Mouse (Mus musculus) midbrain, embryonic 16.5 days (tissue): ENCODE data around the gene Zfp697. TPM values are rescaled to one million over a fixed set of nuclear protein-coding genes. Genes with fewer than 3 reads are reported as not detected.

Experiments
- ATAC-seq: fragments of 200-750 bp; cut with Nextera tagmentation; 2 replicates; pipeline ENCODE4 v1.8.0; 2017; ENCODE audit warnings: moderate TSS enrichment
- H3K27ac ChIP-seq: fragments of 300-500 bp; sonication (generic); 2 replicates; pipeline ENCODE4 v1.5.1; 2014; ENCODE audit warnings: mild to moderate bottlenecking, low read length, mixed read lengths
- H3K27me3 ChIP-seq: fragments of 300-500 bp; sonication (generic); 2 replicates; pipeline ENCODE4 v1.6.1; 2014; ENCODE audit warnings: low read depth, low read length, mixed read lengths; ENCODE audit not compliant: control insufficient read depth, insufficient read depth
- H3K36me3 ChIP-seq: fragments of 300-500 bp; sonication (generic); 2 replicates; pipeline ENCODE4 v1.6.1; 2014; ENCODE audit warnings: mild to moderate bottlenecking, low read length, moderate library complexity, mixed read lengths; ENCODE audit not compliant: control insufficient read depth, insufficient read depth
- H3K4me1 ChIP-seq: fragments of 300-500 bp; sonication (generic); 2 replicates; pipeline ENCODE4 v1.6.1; 2014; ENCODE audit warnings: mild to moderate bottlenecking, low read length, mixed read lengths; ENCODE audit not compliant: control insufficient read depth, insufficient read depth
- H3K4me2 ChIP-seq: fragments of 300-500 bp; sonication (generic); 2 replicates; pipeline ENCODE4 v1.6.1; 2014; ENCODE audit warnings: mild to moderate bottlenecking, low read length, mixed read lengths
- H3K4me3 ChIP-seq: fragments of 300-500 bp; sonication (generic); 2 replicates; pipeline ENCODE4 v1.5.1; 2014; ENCODE audit warnings: low read depth, mild to moderate bottlenecking, low read length, moderate library complexity, mixed read lengths
- H3K9ac ChIP-seq: fragments of 300-500 bp; sonication (generic); 2 replicates; pipeline ENCODE4 v1.6.1; 2014; ENCODE audit warnings: low read depth, low read length, mixed read lengths
- H3K9me3 ChIP-seq: fragments of 300-500 bp; sonication (generic); replicated peaks from 2 replicates; pipeline ENCODE4 v1.6.1; 2014; ENCODE audit warnings: mild to moderate bottlenecking, low read length, mixed read lengths; ENCODE audit not compliant: control insufficient read depth, poor library complexity, severe bottlenecking
- WGBS: fragments of 180-500 bp; shearing (Covaris S2); extraction: QIAGEN DNeasy Blood & Tissue Kit; methylation state at CpG from one replicate; pipeline ENCODE4 v1.1.7; 2014; 5-methylcytosine and 5-hydroxymethylcytosine counted together
- polyA plus RNA-seq: library from polyadenylated mRNA; unstranded; fragments of >200 nt; fragmentation: Nextera tagmentation; extraction: Ambion mirVana; gene quantifications from 2 replicates; pipeline ENCODE4 v1.2.1, GENCODE M21; 2015

Zfp697 gene
- polyA plus RNA-seq, 1 experiment from 2014 or later: 17.7 TPM

DNA sequence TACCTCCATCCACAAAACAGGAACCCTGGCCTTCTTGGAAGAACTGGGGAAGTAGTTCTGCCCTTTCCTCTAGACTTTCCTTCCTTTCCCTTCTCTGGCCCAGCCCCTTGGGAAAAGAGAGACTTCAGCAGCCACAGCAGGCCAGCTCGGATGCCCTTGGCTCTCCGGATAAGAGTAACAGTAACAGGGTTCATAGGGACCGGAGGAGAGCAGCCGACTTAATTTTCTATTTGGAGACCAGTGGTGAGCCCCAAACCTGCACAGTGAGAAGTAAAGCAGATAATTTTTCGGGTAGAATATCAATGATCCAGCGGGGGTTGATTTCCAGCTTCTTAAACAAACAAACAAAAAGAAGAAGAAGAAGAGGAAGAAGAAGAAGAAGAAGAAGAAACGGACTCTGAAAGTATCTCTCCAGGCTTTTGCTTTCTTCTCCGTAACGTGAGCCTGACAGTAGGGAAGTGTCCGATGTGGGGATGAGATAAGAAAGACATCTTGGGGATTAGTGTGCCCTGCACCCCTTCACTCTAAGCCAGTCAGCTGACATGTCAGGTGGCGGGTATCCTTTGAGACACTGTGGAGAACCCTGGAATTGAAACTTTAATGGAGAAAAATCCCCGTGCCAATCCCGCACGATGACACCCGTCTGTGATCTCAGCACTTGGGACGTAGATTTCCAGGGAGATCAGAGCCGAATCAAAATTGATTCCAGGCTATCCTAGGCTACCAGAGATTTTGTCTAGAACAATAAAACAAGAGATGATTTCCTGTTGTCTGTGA is 41.3 kb upstream of the Zfp697 start:
- Histone ChIP-seq H3K27me3 (no peaks in the 10 kb centered on the region), H3K36me3 (no peaks in the 10 kb centered on the region), H3K9me3 (no peaks in the 10 kb centered on the region), H3K4me2 (no peak overlapping the region), H3K4me1 (peaks cover 22% of the 10 kb centered on the region), H3K9ac (no peak overlapping the region), H3K4me3 (no peak overlapping the region), H3K27ac (no peak overlapping the region)
- 86% methylated on average over 17 of the region's 17 CpGs for WGBS
- no peak for ATAC-seq

DNA sequence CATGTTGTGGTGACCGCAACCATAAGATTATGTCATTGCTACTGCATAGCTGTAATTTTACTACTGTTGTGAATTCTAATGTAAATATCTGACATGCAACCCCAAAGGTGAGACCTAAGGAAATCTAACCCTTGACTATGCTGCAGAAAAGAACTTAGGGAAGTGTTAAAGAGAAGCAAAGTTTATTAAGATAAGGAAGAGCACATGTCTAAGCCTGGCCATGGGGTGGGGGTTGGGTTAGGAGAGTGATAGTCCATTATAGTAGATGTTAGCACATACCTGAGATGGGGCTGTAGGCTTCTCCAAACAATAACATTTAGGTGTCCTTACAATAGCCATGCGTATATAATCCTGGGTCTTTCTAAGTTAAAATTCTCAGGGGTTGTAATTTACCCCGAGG is 39.0 kb upstream of the Zfp697 start:
- no peak for ATAC-seq
- Histone ChIP-seq H3K4me3 (no peak overlapping the region), H3K4me1 (peaks cover 12% of the 10 kb centered on the region), H3K36me3 (no peaks in the 10 kb centered on the region), H3K9me3 (no peaks in the 10 kb centered on the region), H3K27ac (no peak overlapping the region), H3K27me3 (no peaks in the 10 kb centered on the region), H3K9ac (no peak overlapping the region), H3K4me2 (no peak overlapping the region)
- WGBS: 94% methylated on average over 3 of the region's 3 CpGs

DNA sequence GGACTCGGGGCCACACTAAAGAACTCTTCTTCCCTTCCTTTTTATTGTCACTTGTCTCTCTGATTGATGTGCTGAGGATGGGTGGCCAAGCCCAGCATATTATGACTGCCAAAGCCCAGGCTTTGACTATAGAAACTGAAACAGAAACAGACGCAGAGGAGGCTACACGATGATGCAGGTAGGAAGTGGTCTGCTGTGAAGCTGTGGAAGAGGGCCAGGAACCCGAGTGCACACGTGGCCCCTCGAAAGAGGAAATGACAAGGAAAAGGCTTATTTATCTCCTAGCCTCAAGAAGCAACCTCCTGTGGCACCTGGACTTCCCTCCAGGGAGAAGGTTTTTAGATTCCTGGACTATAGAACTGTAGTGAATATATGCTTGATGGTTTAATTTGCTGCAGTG is 34.2 kb upstream of the Zfp697 start:
- Histone ChIP-seq H3K36me3 (no peaks in the 10 kb centered on the region), H3K4me3 (no peak overlapping the region), H3K9ac (no peak overlapping the region), H3K27me3 (no peaks in the 10 kb centered on the region), H3K27ac (no peak overlapping the region), H3K4me2 (no peak overlapping the region), H3K9me3 (no peaks in the 10 kb centered on the region), H3K4me1 (no peaks in the 10 kb centered on the region; the same call in 1 of the 2 replicates)
- ATAC-seq: no peak
- WGBS: 89% methylated on average over 6 of the region's 6 CpGs

GRCm38 (mm10) chr3:98348705-98349104 is 33.6 kb upstream of the Zfp697 start:
- Histone ChIP-seq H3K36me3 (no peaks in the 10 kb centered on the region), H3K27me3 (no peaks in the 10 kb centered on the region), H3K9me3 (no peaks in the 10 kb centered on the region), H3K4me1 (no peaks in the 10 kb centered on the region; the same call in 1 of the 2 replicates), H3K9ac (no peak overlapping the region), H3K4me3 (no peak overlapping the region), H3K4me2 (no peak overlapping the region), H3K27ac (no peak overlapping the region)
- WGBS: 22% methylated on average over 8 of the region's 8 CpGs
- ATAC-seq: peak; percentile 45; the same call in 1 of the 2 replicates

GRCm38 (mm10) chr3:98353892-98354291 is 28.4 kb upstream of the Zfp697 start:
- Histone ChIP-seq H3K4me2 (no peak overlapping the region), H3K9me3 (no peaks in the 10 kb centered on the region), H3K4me1 (no peaks in the 10 kb centered on the region), H3K27me3 (no peaks in the 10 kb centered on the region), H3K27ac (no peak overlapping the region), H3K4me3 (no peak overlapping the region), H3K9ac (no peak overlapping the region), H3K36me3 (no peaks in the 10 kb centered on the region)
- WGBS: 33% methylated on average over 7 of the region's 7 CpGs
- 0 out of 2 replicates have a peak, but pooled peaks have one; percentile 12 for ATAC-seq

- WGBS: 58% methylated on average over 10 of the region's 10 CpGs
- Histone ChIP-seq H3K36me3 (no peaks in the 10 kb centered on the region), H3K4me1 (no peaks in the 10 kb centered on the region), H3K27ac (no peak overlapping the region), H3K4me2 (no peak overlapping the region), H3K9me3 (no peaks in the 10 kb centered on the region), H3K9ac (no peak overlapping the region), H3K4me3 (no peak overlapping the region), H3K27me3 (no peaks in the 10 kb centered on the region)
- ATAC-seq: peak; percentile 63
Measured at GRCm38 (mm10) chr3:98355344-98356025, 26.8 kb upstream of the Zfp697 start.

- no peaks in the 10 kb centered on the region for H3K36me3 ChIP-seq
- no peak overlapping the region for H3K9ac ChIP-seq
- peak; percentile 55 for ATAC-seq
- H3K9me3 ChIP-seq: no peaks in the 10 kb centered on the region
- H3K4me1 ChIP-seq: no peaks in the 10 kb centered on the region
- no peak overlapping the region for H3K4me3 ChIP-seq
- H3K27me3 ChIP-seq: no peaks in the 10 kb centered on the region
- H3K27ac ChIP-seq: no peak overlapping the region
- 56% methylated on average over 6 of the region's 6 CpGs for WGBS
- H3K4me2 ChIP-seq: no peak overlapping the region
Measured at GRCm38 (mm10) chr3:98356026-98356365, 26.3 kb upstream of the Zfp697 start.

DNA sequence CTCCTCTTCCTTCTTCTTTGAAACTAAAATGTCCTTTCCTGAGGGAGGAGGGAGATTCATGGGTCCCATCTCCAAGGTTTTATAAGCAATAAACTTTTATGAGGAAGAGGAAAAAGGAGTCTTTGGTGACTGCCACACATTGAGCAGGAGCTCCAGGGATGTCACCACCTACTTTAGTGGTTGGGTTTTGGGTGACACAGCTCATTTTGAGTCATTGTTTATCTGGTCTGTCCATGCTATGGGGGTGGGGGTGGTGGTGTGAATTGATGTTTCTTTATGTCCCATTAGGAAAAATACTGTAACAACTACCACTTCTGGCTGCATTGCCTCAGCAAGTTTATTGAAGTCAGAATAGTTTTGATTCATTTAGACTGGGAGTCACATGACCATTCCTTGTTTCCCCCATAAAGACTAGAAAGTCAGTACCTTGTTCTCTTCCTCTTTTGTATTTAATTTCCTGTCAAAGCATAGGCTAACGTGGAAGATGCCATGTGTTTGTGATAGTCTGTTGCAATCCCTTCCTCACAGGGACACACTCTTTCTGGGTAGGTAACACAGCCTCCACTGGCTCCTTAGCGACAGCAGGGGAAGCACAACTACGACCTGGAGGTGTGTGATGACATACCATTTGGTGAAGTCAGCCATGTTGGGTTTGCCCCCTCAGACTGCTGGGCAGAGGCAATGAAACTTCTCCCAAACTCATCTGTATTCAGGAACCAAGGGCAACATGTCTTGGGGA is 25.5 kb upstream of the Zfp697 start:
- Histone ChIP-seq H3K4me2 (no peak overlapping the region), H3K9ac (no peak overlapping the region), H3K27me3 (no peaks in the 10 kb centered on the region), H3K9me3 (no peaks in the 10 kb centered on the region), H3K36me3 (no peaks in the 10 kb centered on the region), H3K27ac (no peak overlapping the region), H3K4me3 (no peak overlapping the region), H3K4me1 (no peaks in the 10 kb centered on the region)
- no peak for ATAC-seq
- WGBS: 70% methylated on average over 3 of the region's 3 CpGs

DNA sequence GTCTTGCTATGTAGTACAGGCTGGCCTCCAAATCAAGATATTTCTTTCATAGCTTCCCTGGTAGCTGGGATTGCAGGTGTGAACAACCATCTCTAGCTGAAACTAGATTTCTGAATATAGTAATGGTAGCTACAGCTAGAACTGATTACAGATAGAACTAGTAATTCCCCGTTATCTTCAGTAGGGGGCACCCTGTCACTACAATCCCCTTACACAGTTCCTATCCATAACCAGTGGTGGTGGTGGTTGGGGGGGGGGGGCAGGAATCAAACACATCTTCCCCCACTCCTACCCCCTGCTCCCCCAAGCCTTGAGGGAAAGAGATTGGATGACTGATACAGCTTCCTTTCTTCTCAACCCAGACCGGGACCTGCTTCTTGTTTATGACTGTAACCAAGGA is 19.5 kb upstream of the Zfp697 start:
- H3K27me3 ChIP-seq: no peaks in the 10 kb centered on the region
- no peak overlapping the region for H3K9ac ChIP-seq
- H3K9me3 ChIP-seq: no peaks in the 10 kb centered on the region
- no peak overlapping the region for H3K4me3 ChIP-seq
- H3K27ac ChIP-seq: no peak overlapping the region
- WGBS: 32% methylated on average over 2 of the region's 2 CpGs
- ATAC-seq: no peak
- no peak overlapping the region for H3K4me2 ChIP-seq
- H3K36me3 ChIP-seq: no peaks in the 10 kb centered on the region
- no peaks in the 10 kb centered on the region for H3K4me1 ChIP-seq
